Mouse (Mus musculus) cerebellum, adult 11-12 months (tissue): ENCODE measurements at regions not wholly inside any gene's neighbourhood (a gene's known extent, or its start where the extent isn't known, plus 50 kb on each side); places are given as distances from the start of the nearest gene placed in this dataset.

ENCODE experiments used
- DNase-seq: peaks from one replicate; pipeline ENCODE4 v3.0.0; 2022

DNA sequence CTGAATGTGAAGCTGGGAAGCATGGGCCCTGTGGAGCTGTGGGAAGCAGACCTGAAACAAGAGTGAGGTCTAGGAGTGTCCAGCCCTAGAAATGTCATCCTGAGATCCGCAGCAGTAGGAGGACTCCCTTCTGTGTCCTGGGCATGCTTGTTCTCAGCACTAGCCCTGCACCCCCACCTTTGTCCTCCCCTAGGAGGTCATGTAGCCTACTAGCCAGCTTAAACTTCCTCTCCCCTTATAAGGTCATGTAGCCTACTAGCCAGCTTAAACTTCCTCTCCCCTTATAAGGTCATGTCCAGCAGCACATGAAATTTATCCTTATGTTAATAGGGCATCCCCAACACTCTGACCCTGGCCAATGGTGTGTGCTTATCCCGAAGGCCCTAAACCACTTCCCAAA lies 363.5 kb upstream of the Zeb2 start:
- no peak for DNase-seq

DNA sequence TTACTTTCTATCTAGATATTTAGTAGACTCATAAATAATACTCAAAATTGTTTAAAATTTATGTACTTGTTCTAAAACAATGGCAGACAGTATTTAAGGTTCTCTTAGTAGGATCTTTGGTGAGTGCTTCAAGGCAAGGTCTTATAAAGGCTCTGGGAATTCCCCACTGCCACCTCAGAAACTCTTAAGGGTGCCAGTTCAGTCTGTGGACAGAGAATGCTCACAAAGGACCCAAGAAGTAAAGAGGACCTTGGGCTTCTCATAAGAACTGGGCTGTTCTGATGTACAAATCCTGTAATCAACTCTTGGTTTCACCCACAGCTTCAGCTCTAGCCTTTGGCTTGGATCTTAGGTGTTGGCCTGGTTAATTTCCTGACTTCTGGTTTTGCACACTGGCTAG lies 358.8 kb upstream of the Zeb2 start:
- DNase-seq: no peak

DNA sequence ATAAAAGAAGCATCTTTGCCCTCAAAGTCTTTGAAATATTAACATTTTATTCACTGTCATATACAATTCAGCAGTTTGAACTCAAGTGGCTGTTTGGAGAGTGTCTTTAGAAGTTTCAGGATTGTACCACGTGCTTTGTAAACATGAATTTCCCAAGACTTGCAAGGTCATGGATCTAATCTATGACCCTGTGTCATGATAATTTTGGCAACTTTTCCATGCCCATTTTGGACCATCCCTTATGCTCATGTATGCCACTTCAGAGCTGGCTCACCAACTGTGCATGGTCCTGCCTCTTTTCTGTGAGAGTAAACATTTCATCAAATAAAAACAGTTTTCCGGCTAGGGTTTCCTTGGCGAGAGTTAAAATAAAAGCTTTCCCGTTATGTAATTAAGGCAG lies 347.1 kb upstream of the Zeb2 start:
- no peak for DNase-seq

DNA sequence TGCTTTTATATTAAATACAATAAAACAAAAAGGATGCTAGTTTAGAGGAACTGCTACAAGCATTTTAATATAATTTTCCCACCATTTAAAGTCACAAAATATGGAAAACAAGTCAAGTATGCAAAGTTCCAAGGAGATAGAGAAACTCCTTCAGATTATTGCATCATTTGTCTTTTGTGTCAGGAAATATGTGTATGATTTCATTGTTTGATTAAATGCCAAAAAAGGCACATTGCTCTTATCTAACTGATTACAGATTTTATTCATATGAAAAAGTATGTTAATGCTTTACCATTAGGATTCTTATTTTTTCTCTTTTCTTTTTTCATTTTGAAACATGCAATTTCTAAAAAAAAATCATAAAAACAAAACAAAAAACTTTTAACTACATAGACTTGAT lies 342.2 kb upstream of the Zeb2 start:
- no peak for DNase-seq

DNA sequence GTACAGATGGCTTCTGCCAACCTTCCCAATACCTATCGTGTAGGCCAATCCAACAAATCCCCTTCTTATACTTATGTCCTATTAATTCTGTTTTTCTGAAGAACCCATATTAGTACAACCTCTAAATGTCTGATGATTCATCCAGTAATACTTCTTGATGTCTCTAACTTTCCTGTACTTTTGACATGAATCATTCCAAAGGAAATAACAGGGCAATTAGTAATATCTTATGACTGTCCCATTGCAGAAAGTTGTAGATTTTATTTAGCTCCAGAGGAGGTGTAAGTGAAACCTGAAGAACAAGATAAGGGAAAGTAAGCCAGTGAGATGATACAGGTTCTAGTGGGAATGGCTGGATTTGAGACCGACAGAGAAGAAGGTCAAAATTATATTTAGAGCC lies 337.6 kb upstream of the Zeb2 start:
- no peak for DNase-seq

DNA sequence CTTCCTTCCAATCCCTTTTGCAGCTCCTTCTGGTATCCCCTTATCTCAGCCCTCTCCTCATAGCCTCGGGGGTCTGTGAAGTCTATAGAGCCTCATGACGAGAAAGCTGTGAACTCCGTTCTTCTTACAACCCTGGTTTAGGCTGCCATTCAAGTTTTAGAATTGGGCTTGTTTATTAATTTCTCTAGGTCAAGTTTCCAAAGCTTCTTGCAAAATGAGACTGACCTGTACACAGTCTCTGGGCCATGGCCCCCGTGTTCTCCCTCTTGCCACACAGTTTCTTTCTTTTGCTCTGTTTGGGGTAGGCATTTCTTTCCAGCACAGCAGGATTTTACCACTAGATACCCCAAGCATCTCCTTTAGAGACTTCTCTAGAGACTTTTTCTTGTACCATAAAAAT lies 322.0 kb upstream of the Zeb2 start:
- DNase-seq: no peak

DNA sequence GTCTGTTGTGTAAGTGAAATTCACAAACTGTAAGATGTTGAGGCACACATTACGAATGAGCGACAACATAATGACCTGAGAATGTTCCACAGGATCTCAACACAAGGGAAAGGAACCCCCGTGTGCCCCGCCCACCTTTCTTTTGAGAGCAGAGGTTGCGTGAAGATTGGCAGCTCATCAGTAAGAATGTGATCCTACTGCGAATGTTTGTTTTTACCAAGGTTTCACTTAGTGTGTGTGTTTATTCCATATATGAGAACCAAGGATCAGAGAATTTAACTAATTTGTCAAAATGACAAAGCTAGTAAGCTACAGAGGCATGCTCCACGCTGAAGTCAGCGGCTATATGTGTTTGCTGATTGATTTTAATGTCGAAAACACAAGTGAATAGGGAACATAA lies 321.5 kb upstream of the Zeb2 start:
- no peak for DNase-seq

DNA sequence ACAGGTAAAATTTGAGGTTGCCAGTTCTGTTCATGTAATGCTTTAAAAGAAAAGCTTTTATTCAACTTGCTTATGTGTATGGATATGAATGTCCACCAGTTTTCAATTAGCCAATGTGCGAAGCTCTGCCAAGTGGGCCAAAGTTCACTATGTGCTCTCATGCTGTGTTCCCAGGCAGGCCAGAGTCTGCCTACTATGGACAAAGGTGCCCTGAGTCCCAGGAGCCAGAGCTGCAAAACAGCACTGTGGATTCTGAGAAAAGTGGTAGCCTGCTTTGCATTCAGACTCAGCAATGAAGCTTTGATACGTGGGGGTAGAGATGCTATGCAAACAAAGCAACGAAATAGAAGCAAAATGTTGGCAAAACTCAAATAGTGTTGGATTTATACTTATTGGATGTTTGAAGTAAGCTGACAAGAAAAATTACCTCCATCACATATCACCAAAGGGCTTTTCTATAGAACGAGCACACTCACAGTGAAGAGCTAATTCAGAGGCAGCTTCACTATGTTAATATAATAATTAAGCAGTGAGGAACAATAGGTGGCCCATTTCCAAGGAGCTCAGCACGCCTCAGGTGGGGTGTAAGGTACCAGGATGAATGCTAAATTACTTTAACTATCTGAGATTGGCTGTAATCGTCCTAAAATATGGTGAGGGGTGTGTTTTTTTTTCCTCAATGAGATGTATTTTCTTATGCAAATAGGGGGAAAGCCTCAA lies 318.2 kb upstream of the Zeb2 start:
- no peak for DNase-seq

DNA sequence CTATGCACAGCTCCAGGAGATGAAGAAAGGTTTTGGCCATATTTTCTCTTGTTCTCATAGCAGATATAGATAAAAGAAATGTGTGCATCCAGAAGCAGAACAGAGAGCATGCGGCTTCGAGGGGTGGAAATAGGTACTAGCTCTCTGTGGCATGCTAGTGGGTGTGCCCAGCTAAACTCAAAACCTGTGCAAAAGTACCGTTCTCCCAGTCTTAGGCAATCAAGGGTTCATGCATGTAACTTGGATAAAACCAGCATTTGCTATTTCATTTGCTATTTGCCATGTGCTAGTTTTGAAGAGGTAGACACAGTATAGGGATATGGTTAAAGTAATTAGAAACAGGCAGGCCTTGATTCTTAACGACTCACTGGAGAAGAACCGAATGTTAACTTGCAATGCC lies 317.6 kb upstream of the Zeb2 start:
- DNase-seq: no peak

DNA sequence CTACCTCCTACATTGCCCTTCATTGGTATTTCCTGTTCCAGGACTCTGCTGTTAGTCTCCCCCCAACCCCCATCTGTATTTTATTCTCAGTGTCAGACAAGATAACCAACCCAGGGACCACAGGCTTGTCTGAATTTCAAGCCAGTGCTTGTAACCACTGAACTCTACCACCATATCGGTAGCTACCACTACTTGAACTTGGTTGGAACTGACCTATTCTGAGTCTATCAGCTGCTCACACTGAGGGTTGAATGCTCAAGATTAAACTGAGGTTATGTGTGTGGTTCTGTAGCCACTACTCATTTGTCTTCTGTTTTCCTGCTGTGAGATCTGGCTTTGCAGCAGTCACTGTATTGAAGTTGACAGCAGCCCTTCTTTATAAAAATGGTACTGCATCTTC lies 317.0 kb upstream of the Zeb2 start:
- no peak for DNase-seq

DNA sequence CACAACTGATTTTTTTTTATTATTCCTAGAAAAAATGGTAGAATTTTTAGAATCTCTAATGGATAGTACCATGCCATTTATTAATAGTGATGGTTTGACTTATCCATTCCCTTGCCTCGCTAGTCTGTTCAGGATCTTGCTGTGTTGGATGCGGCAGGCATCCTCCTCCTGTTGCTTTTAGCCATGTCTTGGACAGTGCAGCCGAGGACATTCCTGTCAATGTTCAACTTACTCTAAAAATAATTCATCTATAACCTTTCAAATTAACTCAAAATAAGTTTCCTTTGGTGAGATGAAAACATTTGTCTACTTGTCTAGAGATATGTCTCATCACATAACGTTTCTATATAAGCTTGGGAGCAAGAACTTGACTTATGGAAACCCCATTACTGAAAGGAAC lies 314.2 kb upstream of the Zeb2 start:
- DNase-seq: no peak

DNA sequence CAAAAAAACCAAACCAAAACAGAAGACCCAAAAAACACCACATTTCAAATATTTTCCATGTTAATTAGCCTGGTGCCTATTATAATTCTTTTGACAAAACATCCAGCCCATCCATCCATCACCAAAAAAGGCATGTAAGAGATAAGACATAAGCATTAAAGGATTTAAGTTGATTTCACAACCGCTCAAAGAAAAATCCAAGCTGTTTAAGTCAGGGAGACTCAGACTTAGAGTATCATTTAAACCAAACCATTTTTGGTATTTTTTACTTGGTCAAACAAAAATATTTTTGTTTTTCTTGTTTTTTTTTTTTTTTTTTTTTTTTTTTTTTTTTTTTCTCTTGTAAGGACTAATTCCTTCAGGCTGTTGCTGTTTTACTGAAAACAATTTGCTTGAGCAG lies 304.6 kb upstream of the Zeb2 start:
- DNase-seq: no peak

DNA sequence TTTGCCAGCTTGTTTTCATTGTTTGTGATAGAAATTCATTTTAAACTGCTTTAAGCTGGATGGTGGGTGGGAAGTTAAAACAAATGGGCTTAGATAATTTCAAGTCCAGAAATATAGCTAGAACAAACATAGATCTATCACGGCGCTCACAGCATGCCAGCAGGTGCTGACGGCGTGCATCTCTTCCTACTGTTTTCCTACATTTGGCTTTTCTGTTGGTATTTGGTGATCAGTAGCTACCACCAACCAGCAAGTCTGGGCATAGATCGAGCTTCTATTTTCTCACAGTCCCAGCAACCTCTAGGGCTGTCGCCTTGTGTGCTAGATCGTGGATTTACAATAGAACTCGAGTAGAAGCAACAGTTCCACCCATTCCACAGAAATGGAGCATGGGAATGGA lies 290.9 kb upstream of the Zeb2 start:
- no peak for DNase-seq

DNA sequence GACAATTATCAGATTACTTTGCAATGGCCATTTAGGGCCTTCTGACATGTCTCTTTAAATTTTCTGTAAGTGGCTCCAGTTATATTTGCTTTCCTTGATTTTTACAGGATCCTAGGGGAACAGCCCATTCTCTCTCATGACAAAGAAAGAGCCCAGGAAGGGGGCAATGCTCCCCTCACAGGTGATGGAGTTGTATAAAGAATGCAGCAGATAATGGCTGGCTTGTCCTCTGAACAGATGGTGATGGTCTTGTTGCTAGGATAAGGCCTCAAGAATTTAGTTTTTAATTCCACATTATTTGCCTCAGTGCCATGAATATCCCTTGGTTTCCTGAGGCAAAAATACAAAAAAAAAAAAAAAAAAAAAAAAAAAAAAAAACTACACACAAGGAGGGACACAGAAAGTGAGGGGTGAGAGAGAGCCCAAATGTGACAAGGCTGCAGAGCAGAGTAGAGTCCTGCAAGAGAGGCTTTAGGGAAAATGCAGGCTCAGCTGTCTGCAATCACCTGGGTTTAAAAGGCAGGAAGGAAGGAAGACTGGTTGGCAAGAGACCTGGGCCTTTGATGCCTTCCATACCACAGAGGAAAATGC lies 272.8 kb upstream of the Zeb2 start:
- DNase-seq: no peak

DNA sequence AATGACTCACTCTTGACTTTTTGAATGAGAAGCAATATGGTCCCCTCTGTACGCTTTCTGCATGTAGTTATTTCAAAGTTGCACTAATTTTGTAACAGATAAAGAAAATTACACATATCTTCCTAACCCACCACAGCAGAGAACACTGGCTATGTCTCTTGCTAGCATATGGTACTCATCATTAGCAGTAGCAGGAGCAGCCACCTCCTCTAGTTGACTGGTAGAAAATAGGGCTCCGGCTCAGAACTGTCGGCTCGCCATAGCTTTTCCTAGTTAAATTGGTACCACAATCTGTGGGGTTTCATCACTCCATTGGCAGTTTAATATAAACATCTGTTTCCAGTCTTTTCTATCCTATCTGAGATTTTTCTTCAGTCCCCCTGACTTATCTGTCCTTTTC lies 254.1 kb upstream of the Zeb2 start:
- no peak for DNase-seq

DNA sequence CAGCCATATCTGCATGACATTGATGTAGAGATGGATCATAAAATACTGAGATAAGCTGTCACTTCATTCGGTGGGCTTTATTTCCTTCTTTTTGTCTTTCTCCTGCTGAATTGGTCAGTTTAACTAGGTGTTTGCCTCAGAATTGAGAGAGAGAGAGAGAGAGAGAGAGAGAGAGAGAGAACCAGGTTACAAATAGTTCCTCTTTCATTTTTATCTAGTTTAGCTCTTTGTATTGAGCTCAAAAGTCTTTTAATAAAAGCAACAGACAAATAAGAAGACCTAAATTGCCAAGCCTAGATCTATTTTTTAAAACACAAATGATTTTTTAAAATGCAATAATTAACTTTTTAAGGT lies 253.4 kb upstream of the Zeb2 start:
- no peak for DNase-seq

DNA sequence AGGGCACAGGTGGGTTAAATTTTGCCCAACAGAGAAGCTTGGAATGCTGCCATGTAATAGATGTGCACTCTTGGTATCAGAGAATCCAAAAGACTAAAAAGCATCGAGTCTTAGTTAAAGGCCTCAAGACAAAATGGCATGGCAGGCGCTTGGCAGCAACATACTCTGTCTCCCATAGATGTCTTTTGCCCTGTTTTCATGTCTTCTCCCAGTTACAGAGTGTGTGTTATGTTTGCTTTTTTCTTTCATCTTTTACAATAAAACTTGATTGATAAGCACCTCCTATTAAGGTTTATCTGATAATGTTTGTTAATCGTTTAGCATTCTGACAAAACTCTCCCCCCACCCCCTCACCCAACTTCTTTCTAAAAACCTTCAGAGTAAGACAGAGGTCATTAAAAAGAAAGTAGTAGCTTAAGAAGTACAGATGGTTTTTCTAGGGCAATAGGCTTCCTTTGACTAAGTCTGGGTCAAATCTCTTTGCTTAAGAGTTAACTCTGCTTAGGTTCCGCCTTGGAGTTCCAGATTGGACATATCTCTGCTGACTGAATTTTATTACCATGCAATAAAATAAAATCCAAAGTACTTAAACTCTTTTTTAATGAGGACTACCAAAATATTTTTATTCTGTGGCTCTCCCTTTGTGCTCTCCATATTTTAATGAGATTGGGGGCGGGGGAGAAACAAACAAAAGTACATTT lies 252.9 kb upstream of the Zeb2 start:
- no peak for DNase-seq

DNA sequence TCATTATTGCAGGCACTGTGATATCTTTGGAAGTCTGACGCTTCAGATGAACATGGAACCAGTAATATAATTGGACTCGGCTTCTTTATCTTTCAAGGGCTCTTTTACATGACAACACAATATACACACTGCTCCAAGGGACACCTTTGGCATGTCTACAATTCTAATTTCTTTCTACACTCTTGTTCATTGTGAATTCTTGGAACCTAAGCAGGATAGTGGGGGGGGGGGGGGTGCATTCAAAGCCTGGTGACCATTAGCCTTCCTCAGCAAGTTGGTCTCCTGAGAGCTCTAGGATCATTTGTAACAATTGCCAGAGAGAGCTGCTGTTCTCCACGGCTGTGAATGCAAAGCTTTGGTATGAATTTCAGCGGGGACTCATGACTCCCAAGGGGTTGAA lies 252.2 kb upstream of the Zeb2 start:
- DNase-seq: no peak

DNA sequence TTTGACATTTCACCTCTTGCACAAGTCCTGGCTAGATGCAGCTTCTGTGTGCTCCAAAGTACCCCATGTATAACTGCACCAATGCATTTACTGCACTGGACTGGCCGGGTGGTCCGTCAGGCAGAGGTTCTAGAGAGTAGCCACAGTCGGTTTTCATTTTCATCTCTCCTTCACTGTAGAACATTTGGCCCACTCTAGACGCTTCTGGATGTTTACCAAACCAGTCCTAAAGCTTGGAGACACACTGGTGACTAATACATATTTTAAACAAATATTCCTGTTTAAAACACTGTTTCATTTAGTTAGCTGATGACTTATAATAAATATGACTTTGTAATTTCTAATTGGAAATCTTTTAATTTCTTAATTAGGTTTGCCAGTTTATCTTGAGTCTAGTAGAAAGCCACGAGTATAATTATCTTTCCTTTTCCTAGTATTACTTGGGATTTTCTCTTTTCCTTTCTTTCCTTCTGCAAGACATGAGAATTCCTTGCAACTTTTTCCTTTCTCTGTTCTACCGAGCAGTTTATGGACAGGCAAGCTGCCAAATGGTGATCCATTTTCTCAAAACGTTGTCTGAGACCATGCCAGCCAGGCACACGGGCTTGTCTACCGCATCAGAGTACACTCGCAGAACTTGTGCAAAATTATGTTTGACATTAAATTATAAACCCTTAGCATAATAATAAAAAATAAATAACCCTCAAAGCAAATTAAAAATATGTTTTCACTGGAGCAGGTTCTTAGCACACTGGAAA lies 250.4 kb upstream of the Zeb2 start:
- DNase-seq: no peak

DNA sequence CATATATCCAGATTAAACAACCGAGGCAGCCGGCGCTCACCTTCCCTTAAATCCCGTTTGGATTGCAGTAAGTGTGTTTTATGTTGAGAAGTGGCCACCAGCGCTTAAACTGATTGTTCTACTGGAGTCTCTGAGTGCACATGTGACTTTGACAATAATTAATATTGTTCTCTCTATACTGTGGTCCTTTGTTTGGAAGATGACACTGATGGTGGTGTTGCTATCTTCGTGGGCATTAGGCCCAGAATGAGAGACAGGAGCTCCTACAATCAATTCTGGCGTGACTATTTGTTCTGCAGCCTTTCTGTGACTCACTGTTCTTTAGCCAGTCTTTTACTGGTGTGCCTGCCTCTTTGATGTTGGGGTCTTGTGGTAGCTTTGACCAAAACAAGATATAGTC lies 240.1 kb upstream of the Zeb2 start:
- no peak for DNase-seq

DNA sequence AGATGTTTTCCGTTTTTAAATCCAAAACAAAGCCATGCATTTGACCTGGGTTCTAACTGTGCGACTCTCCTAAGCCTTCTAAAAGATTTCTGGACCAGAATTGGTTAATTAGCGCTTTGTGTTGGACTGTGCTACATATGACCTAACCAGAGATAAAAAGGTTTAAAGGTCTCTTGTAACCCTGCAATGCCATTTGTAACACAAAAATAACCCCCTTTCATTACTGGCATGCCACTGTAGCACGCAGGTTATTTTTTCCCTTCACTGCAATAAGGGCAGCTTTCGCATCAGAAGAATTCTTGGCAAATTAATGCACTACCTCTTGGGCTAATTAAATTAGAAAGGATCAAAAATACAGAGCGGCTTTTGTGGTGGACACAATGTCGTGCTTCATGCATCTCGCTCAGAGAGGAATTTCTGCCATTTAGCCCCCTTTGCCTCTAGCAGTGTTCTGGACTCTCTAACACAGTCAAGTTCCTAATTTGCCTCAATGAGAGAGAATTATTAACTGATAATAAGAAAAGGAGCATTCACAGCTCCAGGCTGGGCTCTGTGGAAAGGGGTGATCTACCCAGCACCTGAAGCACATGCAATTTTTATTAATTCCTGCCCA lies 239.5 kb upstream of the Zeb2 start:
- no peak for DNase-seq

DNA sequence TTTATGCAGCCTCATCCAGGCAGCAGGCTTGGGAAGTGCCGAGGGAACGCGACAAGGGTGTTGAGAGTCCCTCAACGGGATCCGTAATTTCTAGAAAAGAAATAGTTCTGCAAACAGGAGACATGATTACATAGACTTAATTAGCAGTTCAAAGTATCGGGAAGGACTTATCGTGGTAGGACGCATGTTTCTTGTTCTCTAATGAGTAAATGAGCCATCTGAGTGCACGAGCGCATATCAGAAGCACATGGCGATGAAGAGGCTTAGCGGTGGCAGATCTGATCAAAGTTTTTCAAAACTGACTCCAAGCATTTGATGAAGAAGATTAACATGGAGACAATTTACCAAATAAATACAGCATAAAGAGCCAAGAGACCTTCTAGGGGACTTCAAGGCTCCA lies 238.8 kb upstream of the Zeb2 start:
- no peak for DNase-seq

DNA sequence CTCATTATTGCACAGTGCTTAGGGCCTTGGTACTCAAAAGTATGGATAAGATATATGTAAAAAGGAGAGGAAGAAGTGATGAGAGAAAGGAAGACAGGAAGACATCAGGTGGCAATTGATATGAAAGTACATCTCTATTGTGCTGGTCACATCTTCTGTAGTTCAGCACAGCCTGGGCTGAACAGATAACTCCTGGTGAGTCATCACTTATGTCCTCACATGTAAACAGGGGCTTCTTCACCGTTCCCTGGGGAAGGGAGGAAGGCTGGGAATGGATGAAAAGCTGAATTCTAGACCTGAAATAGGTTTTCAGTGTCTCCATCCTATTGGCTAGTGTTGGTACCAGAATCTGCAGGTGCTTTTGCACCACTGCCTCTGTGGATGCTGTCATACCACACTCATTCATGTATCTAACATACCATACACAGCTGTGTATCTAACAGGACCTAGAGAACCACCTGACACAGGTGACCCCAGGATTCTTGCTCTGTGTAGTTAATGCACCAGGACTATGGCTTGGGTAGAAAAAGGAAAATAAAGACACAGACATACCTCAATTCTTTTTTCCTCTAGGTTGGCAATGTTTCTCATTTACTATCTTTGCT lies 234.4 kb upstream of the Zeb2 start:
- no peak for DNase-seq
